Mouse (Mus musculus): ENCODE measurements around the gene Il1f8.
"Not testable (repeated sequence)": the region's sequence is repeated elsewhere in the genome, so short reads cannot be mapped to it uniquely, and the experiment has no call there.

The Il1f8 gene

GRCm38 (mm10) chr2:24152861-24153260, at the start of gene Il1f8:
Gene Il1f8 (plus strand): TSS chr2:24153161.
- CTCF ChIA-PET, result no interaction called here

- CTCF ChIA-PET, result no interaction called here
Measured at GRCm38 (mm10) chr2:24103619-24104289, 49.2 kb upstream of the Il1f8 start.

- CTCF ChIA-PET, result no interaction called here
Measured at GRCm38 (mm10) chr2:24109085-24109484, 43.9 kb upstream of the Il1f8 start.

DNA sequence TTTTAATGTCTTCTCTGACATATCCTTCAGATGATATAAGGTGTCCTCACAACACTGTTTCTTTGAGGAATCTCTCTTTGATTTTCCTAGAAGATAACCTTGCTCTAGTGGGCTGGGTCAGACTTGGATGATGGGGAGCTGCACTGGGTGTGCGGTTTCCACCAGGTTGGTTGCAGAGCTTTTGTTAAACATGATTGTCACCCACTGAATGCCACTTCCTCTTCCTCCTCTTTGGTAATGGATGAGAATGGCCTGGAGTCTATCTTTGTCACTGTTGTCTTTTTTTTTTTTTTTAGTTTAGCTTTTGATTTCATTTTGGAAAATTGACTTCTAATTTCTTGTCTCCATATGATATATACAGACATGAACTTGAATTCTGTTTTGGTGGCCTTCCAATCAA, 18.6 kb upstream of the Il1f8 start:
- CTCF ChIA-PET, result no interaction called here

DNA sequence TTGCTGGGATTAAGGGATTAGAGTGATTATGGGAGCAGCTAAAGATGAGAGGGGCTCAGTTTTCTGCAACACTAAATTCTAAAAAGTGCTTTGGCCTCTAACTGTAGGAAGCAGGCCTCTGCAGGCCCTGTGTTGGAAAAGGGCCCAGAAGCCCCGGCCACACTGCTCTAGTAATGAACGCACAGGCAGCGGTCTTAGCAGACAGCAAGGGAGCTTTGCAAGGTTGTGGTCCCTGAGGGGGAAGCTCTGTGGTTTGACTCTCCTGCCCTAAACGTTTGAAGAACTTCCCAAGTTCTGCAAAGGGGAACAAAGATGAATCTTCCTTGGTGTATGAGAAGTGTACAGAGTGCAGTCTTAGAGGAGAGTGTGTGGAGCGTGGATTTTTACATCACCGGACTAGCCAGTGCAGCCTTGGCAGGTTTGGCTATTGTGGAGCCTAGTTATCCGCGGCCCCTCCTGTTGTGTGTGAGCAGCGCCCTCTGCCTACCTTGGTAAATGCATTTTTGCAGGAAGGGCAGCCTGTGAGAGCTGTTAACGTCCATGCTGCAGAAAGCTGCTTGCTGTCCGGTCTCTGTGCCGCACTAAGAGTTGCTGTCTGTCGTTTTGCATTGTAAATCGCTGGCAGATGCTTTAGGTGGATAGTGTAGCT, 28.8 kb downstream of the Il1f8 start:
- CTCF ChIA-PET, result not testable (repeated sequence)

DNA sequence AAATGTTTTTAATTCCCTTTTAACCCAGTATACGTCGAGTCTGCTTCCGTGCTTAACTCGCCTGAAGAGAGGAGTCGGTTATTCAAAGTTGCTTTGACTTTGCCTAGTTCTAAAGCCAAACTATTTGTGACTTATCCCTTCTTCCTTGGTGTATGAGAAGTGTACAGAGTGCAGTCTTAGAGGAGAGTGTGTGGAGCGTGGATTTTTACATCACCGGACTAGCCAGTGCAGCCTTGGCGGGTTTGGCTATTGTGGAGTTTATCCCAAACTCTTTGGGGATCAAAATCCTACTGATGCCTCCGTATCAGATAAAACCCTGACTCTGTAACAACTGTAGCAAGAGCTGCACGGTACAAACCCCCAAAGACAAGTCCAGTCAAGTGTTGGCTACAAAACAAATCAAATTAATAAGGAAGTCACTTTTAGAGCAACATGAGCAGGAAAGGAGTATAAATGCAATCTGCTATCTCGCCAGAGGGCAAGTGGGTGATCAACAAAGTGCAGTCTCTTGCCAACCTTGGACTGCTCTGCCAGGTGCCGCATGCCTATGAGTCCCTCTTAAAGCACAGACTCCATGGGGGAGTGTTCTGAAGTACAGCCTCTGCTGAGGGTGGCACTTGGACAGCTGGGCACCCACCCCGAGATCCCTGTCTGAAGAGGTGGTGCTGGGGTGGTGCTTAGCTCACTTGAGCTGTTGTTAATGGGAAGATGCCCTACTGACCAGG, 29.6 kb downstream of the Il1f8 start:
- CTCF ChIA-PET, result not testable (repeated sequence)

GRCm38 (mm10) chr2:24184092-24184491, 31.1 kb downstream of the Il1f8 start:
- CTCF ChIA-PET, result not testable (repeated sequence)

GRCm38 (mm10) chr2:24186176-24186575, 33.2 kb downstream of the Il1f8 start, which contains the start of gene Il1f9:
Gene Il1f9 (plus strand): TSS chr2:24186476.
- CTCF ChIA-PET, result no interaction called here

GRCm38 (mm10) chr2:24187585-24187984, 34.6 kb downstream of the Il1f8 start:
- CTCF ChIA-PET, result interaction anchor here (0.6 kb wide), 1 partner anchor 1611 kb away, joined by 14 read pairs; no protein-coding TSS in a partner anchor

- CTCF ChIA-PET, result interaction anchor here (0.6 kb wide), 1 partner anchor 1610 kb away, joined by 14 read pairs; no protein-coding TSS in a partner anchor
Measured at GRCm38 (mm10) chr2:24188189-24188588, 35.2 kb downstream of the Il1f8 start.

Measured in spleen, embryonic (tissue).